Mouse (Mus musculus) T-helper 2 cell (primary cell): ENCODE data around the gene Glb1.
"Not testable (repeated sequence)": the region's sequence is repeated elsewhere in the genome, so short reads cannot be mapped to it uniquely, and the experiment has no call there.

Experiments used
- in situ Hi-C: fragments of 300-600 bp; cut with MboI, MseI; formaldehyde crosslinking; loops from one replicate; pipeline ENCODE4 v1.15.1; 2025; ENCODE audit warnings: high pct_unique_total_duplicates

The Glb1 gene

GRCm38 (mm10) chr9:114499783-114500515 lies 99.1 kb downstream of the Glb1 start:
- in situ Hi-C loops: loop anchor here (5.0 kb wide), 3 partner anchors 82 to 183 kb away; no protein-coding TSS in a partner anchor

GRCm38 (mm10) chr9:114501111-114501510 lies 100.2 kb downstream of the Glb1 start:
- in situ Hi-C loops: no loop called here

- in situ Hi-C loops: no loop called here
Observed at GRCm38 (mm10) chr9:114501913-114502312, 101.0 kb downstream of the Glb1 start.

- in situ Hi-C loops: no loop called here
Observed at GRCm38 (mm10) chr9:114502711-114503427, 102.0 kb downstream of the Glb1 start.

- in situ Hi-C loops: no loop called here
Observed at GRCm38 (mm10) chr9:114504816-114505215, 103.9 kb downstream of the Glb1 start, which contains the start of gene Ccr4. Gene Ccr4 (minus strand): TSS chr9:114504916.

GRCm38 (mm10) chr9:114506564-114506963 lies 105.7 kb downstream of the Glb1 start:
- in situ Hi-C loops: no loop called here

GRCm38 (mm10) chr9:114507421-114507820 lies 106.5 kb downstream of the Glb1 start:
- in situ Hi-C loops: no loop called here

GRCm38 (mm10) chr9:114509785-114510184 lies 108.9 kb downstream of the Glb1 start:
- in situ Hi-C loops: no loop called here

GRCm38 (mm10) chr9:114512831-114513230 lies 112.0 kb downstream of the Glb1 start:
- in situ Hi-C loops: no loop called here

- in situ Hi-C loops: no loop called here
Observed at GRCm38 (mm10) chr9:114515364-114515763, 114.5 kb downstream of the Glb1 start, which contains the start of gene C130032M10Rik. Gene C130032M10Rik (plus strand): TSS chr9:114515697.

- in situ Hi-C loops: no loop called here
Observed at GRCm38 (mm10) chr9:114517924-114518497, 117.1 kb downstream of the Glb1 start.

GRCm38 (mm10) chr9:114518812-114519477 lies 118.1 kb downstream of the Glb1 start:
- in situ Hi-C loops: no loop called here

GRCm38 (mm10) chr9:114520529-114520928 lies 119.7 kb downstream of the Glb1 start:
- in situ Hi-C loops: not testable (repeated sequence)

- in situ Hi-C loops: no loop called here
Observed at GRCm38 (mm10) chr9:114522041-114522440, 121.2 kb downstream of the Glb1 start.

GRCm38 (mm10) chr9:114522501-114522900 lies 121.6 kb downstream of the Glb1 start:
- in situ Hi-C loops: no loop called here
